Mouse (Mus musculus): ENCODE measurements at regions not wholly inside any gene's neighbourhood (a gene's known extent, or its start where the extent isn't known, plus 50 kb on each side); places are given as distances from the start of the nearest gene placed in this dataset. TPM values are rescaled to one million over a fixed set of nuclear protein-coding genes. Genes with fewer than 3 reads are reported as not detected.

DNA sequence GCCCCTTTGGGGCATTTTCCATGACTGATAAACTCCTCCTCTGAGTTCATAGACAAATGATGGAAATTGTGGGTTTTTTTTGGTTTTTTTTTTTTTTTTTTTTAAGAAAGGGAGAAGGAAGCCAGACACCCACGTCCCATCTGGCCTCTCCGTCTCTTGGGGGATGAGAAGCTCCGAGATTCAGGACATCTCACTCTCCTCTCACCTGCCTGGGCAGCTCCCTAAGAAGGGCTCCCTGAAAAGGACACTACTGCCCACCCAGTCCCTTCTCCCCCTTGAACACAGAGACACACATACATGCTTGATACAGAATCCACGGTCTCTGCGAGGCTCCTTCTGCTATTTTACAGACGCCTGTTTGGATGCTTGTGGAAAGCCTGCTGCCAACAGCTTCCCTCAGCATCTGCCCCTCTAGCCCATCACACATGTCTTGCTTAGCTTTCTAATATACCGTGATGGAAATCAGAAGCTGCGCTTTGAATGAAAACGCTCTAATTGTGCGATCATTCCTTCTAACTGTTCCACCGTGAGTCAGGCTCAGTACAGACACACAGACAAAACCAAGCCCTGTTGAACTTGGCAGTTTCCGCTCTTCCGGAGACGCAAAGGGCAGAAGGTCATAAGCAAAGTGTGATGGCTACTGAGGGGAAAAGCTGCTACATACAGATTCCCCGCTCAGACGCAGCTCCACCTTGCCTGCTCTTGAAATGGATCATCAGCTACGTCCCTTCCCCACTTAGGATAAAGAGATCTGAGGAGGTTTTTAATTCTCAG, 77.3 kb upstream of the Pmfbp1 start:
- DNase-seq = no peak

DNA sequence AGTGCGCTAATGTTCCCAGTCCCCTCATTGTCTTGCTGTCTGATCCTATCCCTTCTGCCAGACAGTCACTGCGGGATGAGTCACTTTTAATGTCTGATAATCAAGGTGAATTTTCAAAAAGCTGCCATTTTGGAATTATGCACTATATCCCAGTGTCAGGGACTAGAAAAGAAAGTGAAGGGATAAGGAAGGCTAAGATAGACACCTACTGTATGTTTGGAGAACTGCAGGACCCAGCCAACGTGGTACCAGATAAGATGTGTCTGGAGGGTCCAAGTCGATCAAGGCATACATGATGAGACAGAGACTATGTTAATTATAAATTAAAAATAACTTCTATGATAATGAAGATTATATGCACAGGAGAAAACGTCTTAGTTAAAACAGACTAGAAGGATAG, 76.6 kb upstream of the Pmfbp1 start:
- peak; percentile 54 for DNase-seq

DNA sequence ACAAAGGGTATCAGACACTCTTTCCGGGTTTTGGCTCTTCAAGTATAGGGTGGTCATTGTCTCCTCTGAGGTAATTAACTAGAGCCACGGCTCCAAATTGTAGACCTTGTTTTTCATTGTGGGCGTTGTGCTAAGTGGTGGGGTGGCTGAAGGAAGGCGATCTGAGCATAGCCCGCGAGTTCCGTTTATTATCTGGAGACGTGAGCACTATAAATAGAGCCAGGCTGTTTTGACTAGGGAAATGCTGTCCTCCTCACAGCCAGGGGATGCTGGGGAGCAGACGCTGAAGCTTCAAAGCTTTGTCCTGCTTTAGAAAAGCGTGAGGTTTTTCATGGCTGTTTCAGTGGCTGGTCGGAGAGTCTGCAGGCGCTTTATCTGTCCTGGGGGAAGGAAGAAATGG, 75.9 kb upstream of the Pmfbp1 start:
- no peak for DNase-seq

DNA sequence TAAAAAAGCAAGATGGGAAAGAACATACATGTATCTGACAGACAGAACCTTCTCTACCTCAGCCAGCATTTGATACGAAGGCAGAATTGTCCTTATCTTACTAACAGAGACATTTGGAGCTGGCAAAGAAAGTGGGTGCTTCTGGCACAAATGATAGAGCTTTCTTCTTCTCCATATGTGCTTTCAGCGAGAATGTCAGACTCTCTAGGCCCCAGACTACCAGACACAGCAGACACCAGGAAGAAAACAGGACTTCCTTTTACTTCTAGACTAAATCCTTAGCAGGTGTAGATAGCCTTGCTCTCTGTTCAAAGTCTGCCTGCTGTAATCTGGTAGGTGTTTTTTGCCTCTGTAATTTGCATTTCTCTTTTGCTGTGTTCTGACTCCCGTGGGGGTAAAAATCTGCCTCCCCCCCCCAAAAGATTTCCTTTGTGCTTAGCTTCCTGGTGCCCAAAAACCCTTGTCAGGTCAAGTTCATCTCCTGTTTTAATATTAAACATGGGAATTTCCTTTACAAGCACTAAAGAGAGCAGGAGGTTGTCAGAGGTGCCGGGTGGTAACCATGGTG, 74.7 kb upstream of the Pmfbp1 start:
- DNase-seq = no peak

DNA sequence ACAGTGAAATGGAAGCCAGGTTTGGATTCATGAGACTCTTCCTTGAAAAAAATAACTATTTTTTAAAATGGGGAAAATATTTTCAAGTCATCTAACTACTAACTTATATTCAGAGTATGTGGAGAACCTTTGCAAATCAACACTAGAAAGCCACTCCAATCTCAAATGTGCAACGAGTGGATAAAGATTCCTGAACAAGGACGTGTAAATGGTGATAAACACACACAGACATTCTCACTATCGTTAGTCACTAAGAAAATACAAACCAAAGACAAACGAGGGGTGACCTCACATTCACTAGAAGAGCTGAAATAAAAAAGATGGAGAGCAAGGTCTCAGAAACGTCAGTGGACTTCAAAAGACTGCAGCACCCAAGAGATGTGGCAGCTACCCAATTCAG, 69.8 kb upstream of the Pmfbp1 start:
- no peak for DNase-seq

- no peak for DNase-seq
These were observed 65.3 kb upstream of the Pmfbp1 start for GRCm38 (mm10) chr8:109428551-109428950.

GRCm38 (mm10) chr8:109434538-109434937, 59.3 kb upstream of the Pmfbp1 start:
- DNase-seq = no peak

DNA sequence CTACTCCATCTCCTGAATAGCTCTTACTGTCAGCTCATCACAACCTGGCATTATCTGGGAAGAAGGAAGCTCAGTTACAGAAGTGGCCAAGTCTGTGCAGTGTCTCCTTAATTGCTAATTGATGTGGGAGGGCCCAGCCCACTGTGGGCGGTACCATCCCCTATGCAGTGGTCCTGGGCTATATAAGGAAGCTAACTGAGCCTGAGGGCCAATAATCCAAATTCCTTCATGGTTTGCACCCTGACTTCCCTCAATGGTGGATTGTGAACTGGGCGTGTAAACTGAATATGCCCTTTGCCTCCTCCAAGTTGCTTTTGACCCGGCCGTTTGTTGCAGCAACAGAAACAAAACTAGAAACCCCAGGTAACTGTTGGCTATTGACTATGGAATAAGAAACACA, 57.8 kb upstream of the Pmfbp1 start:
- DNase-seq = no peak

GRCm38 (mm10) chr8:109436830-109437567, 56.8 kb upstream of the Pmfbp1 start:
- DNase-seq = peak; percentile 14

- DNase-seq = no peak
These were observed 55.3 kb upstream of the Pmfbp1 start for GRCm38 (mm10) chr8:109438531-109438930.

Small RNA genes in the stretch of these regions (microRNA-seq; reads per million reads assigned to microRNA genes)
- not detected for gene Gm23163
